Mouse (Mus musculus) lung, postnatal 0 days (tissue): ENCODE measurements around the gene Fblim1.

Experiments used
- CTCF ChIP-seq: IDR thresholded peaks from 2 replicates; pipeline ENCODE4 v1.5.1; 2016; ENCODE audit warnings: antibody characterized with exemption, mild to moderate bottlenecking
- EP300 ChIP-seq: IDR thresholded peaks from 2 replicates; pipeline ENCODE4 v1.6.1; 2016; ENCODE audit warnings: antibody characterized with exemption, mild to moderate bottlenecking, control low read depth

DNA sequence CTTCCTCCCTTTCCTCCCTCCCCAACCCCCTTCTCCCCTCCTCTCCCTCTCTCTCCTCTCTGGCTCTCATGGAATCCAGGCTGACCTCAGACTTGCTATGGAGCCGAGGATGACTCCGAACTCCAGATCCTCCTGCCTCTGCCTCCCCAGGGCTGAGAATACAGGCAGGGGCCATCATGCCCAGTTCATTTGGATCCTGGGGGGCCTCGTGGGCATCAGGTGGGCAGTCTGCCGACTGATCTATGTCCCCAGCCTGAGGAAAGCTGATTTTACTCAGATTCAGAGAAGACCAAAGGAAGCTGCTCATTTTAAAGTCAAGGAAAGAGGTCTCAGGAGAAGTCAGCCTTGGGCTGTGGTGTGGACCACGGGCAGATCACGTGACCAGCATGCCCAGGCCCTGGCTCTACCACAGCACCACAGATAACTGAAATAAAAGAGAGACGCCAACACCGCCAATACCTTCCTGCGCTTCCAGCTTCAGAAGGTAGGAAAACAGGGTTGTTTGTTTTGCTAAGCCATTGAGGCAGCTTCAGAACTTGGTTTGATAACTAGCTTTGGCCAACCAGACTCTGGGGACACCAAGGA is 13.5 kb upstream of the Fblim1 start:
- TF ChIP-seq CTCF (no peak), EP300 (no peak)
